Mouse (Mus musculus) hindbrain, embryonic 10.5 days (tissue): ENCODE measurements around the gene Lmf1. TPM values are rescaled to one million over a fixed set of nuclear protein-coding genes. Genes with fewer than 3 reads are reported as not detected.
A peak's percentile ranks its signal among the peaks of the same experiment; 100 is the strongest.

Source experiments
- DNase-seq: peaks from one replicate; pipeline ENCODE4 v3.0.0-alpha.2; 2017; ENCODE audit warnings: low spot score
- H3K27ac ChIP-seq: fragments of 300-500 bp; sonication (generic); 2 replicates; pipeline ENCODE4 v1.5.1; 2016; ENCODE audit warnings: mild to moderate bottlenecking, moderate library complexity
- H3K27me3 ChIP-seq: fragments of 300-500 bp; sonication (generic); 2 replicates; pipeline ENCODE4 v1.6.1; 2016; ENCODE audit warnings: mild to moderate bottlenecking; ENCODE audit not compliant: poor library complexity, insufficient read depth, severe bottlenecking
- H3K36me3 ChIP-seq: fragments of 300-500 bp; sonication (generic); 2 replicates; pipeline ENCODE4 v1.6.1; 2016; ENCODE audit warnings: mild to moderate bottlenecking, moderate library complexity
- H3K4me1 ChIP-seq: fragments of 300-500 bp; sonication (generic); replicated peaks from 2 replicates; pipeline ENCODE4 v1.6.1; 2016; ENCODE audit warnings: mild to moderate bottlenecking
- H3K4me3 ChIP-seq: fragments of 300-500 bp; sonication (generic); 2 replicates; pipeline ENCODE4 v1.5.1; 2016; ENCODE audit warnings: mild to moderate bottlenecking, moderate library complexity
- H3K9me3 ChIP-seq: fragments of 300-500 bp; sonication (generic); 2 replicates; pipeline ENCODE4 v1.6.1; 2016; ENCODE audit warnings: mild to moderate bottlenecking, moderate library complexity
- WGBS: fragments of 180-500 bp; shearing (Covaris S2); methylation state at CpG from one replicate; pipeline ENCODE4 v1.1.7; 2016; 5-methylcytosine and 5-hydroxymethylcytosine counted together
- polyA plus RNA-seq: library from polyadenylated mRNA; unstranded; fragments of >200 nt; fragmentation: Nextera tagmentation; extraction: Ambion mirVana; gene quantifications from 2 replicates; pipeline ENCODE4 v1.2.1, GENCODE M21; 2016

The Lmf1 gene
- polyA plus RNA-seq, result 27.3 and 29.4 TPM in 2 replicates

GRCm38 (mm10) chr17:25578920-25579319 is at the start of gene Lmf1:
Gene Lmf1, plus strand, starts transcription at chr17:25579085.
- Histone ChIP-seq H3K9me3 (no peaks in the 10 kb centered on the region), H3K27ac (peak within 1 kb of the TSS; percentile 95), H3K4me1 (peaks cover 64% of the 10 kb centered on the region), H3K4me3 (peak within 1 kb of the TSS; percentile 77), H3K36me3 (no peaks in the 10 kb centered on the region), H3K27me3 (peaks cover 28% of the 10 kb centered on the region)
- DNase-seq, result peak; percentile 96
- WGBS, result under 1% methylated on average over 31 of the region's 31 CpGs

GRCm38 (mm10) chr17:25530357-25531022 is 48.4 kb upstream of the Lmf1 start:
- DNase-seq, result no peak
- Histone ChIP-seq H3K27ac (peak overlapping the region; percentile 45; the same call in 1 of the 2 replicates), H3K4me1 (peaks cover 7% of the 10 kb centered on the region; the same call in 1 of the 2 replicates), H3K27me3 (0 out of 2 replicates have a peak, but pooled peaks cover 7% of the 10 kb centered on the region), H3K9me3 (no peaks in the 10 kb centered on the region), H3K4me3 (no peak overlapping the region), H3K36me3 (no peaks in the 10 kb centered on the region)
- 72% methylated on average over 8 of the region's 8 CpGs for WGBS

GRCm38 (mm10) chr17:25538945-25539875 is 39.7 kb upstream of the Lmf1 start:
- WGBS, result 37% methylated on average over 27 of the region's 27 CpGs
- H3K4me3 ChIP-seq, result peak overlapping the region; percentile 29
- H3K27ac ChIP-seq, result peak overlapping the region; percentile 83
- H3K4me1 ChIP-seq, result peaks cover 26% of the 10 kb centered on the region
- DNase-seq, result peak; percentile 38
- peaks cover 7% of the 10 kb centered on the region; the same call in 1 of the 2 replicates for H3K9me3 ChIP-seq
- H3K36me3 ChIP-seq, result no peaks in the 10 kb centered on the region
- peaks cover 6% of the 10 kb centered on the region; the same call in 1 of the 2 replicates for H3K27me3 ChIP-seq

GRCm38 (mm10) chr17:25540731-25541130 is 38.2 kb upstream of the Lmf1 start:
- 85% methylated on average over 5 of the region's 5 CpGs for WGBS
- no peak overlapping the region for H3K4me3 ChIP-seq
- H3K27me3 ChIP-seq, result peaks cover 6% of the 10 kb centered on the region; the same call in 1 of the 2 replicates
- H3K36me3 ChIP-seq, result no peaks in the 10 kb centered on the region
- H3K4me1 ChIP-seq, result peaks cover 26% of the 10 kb centered on the region
- peak overlapping the region; percentile 16; the same call in 1 of the 2 replicates for H3K27ac ChIP-seq
- DNase-seq, result no peak
- H3K9me3 ChIP-seq, result peaks cover 7% of the 10 kb centered on the region; the same call in 1 of the 2 replicates

GRCm38 (mm10) chr17:25541768-25542167 is 37.1 kb upstream of the Lmf1 start:
- no peak overlapping the region for H3K4me3 ChIP-seq
- no peak overlapping the region for H3K27ac ChIP-seq
- H3K9me3 ChIP-seq, result peaks cover 7% of the 10 kb centered on the region; the same call in 1 of the 2 replicates
- 94% methylated on average over 4 of the region's 4 CpGs for WGBS
- peaks cover 6% of the 10 kb centered on the region; the same call in 1 of the 2 replicates for H3K27me3 ChIP-seq
- peaks cover 17% of the 10 kb centered on the region for H3K4me1 ChIP-seq
- no peak for DNase-seq
- H3K36me3 ChIP-seq, result no peaks in the 10 kb centered on the region

DNA sequence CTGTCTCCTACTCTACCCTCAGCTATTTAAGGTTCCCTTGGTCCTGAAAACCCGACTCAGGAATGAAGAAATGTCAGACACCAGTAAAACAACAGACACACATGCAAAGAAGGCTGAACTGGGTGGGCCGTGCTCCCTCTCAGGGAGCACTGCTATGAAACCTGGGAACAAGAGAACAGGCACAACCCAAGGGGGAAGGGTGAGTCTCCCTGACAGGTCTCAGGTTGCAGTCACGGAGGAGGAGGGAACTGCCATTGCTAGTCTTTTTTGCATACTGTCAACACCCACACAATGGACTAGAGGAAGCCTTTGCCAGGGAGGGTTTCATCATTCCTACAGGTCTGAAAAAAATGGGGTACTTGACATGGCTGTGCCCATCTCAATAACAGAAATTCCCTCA is 31.9 kb upstream of the Lmf1 start:
- H3K9me3 ChIP-seq, result peaks cover 6% of the 10 kb centered on the region; the same call in 1 of the 2 replicates
- H3K36me3 ChIP-seq, result no peaks in the 10 kb centered on the region
- H3K4me3 ChIP-seq, result no peak overlapping the region
- WGBS, result 48% methylated on average over 3 of the region's 3 CpGs
- 0 out of 2 replicates have a peak, but pooled peaks cover 3% of the 10 kb centered on the region for H3K27me3 ChIP-seq
- no peaks in the 10 kb centered on the region for H3K4me1 ChIP-seq
- no peak overlapping the region for H3K27ac ChIP-seq
- no peak for DNase-seq

DNA sequence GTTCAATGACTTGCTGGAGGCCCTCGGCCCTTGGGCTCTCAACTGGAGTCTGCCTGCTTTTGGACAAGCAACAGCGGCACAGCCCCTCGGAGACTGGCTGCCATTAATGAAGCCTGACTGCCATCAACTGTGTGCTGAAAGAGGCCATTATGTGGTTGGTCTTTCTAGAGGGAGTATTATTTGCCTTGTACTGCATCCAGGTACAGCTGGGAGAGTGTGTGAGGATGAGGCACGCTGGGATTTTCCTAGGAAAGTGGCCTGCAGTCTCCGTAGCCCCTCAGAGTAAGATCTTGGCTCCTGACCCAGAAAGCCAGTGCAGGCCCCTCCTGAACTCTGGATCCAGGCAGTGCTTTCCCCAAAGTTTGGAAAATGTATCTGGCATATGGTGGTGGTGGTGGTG is 28.9 kb upstream of the Lmf1 start:
- Histone ChIP-seq H3K36me3 (no peaks in the 10 kb centered on the region), H3K27me3 (peaks cover 17% of the 10 kb centered on the region), H3K9me3 (no peaks in the 10 kb centered on the region), H3K4me3 (no peak overlapping the region), H3K27ac (no peak overlapping the region), H3K4me1 (peaks cover 5% of the 10 kb centered on the region)
- WGBS, result 87% methylated on average over 5 of the region's 5 CpGs
- no peak for DNase-seq

- no peak for DNase-seq
- H3K4me1 ChIP-seq, result peaks cover 18% of the 10 kb centered on the region
- no peaks in the 10 kb centered on the region for H3K36me3 ChIP-seq
- no peak overlapping the region for H3K4me3 ChIP-seq
- peaks cover 25% of the 10 kb centered on the region for H3K27me3 ChIP-seq
- no peaks in the 10 kb centered on the region for H3K9me3 ChIP-seq
- WGBS, result 88% methylated on average over 11 of the region's 11 CpGs
- H3K27ac ChIP-seq, result no peak overlapping the region
Measured at GRCm38 (mm10) chr17:25551313-25551712, 27.6 kb upstream of the Lmf1 start.

DNA sequence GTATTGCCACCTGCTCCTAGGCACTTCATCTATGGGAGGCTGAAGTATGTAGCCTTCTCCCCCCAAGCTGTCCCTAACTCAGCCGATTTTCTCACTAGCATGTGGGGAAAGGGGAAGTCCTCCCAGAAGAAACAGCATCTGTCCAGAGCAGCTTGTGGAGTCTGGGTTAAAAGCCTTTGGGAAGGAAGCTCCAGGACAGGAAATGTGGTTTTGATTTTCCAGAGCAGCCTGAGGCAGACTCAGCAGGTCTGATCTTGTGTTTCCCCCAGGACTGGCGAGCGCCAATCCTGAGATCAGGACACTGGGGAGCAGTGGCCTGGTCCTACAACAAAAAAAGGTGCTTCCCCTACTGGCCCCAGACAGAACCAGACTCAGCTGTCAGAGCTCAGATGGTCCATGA is 23.7 kb upstream of the Lmf1 start:
- Histone ChIP-seq H3K27me3 (peaks cover 40% of the 10 kb centered on the region), H3K4me1 (peaks cover 40% of the 10 kb centered on the region), H3K36me3 (no peaks in the 10 kb centered on the region), H3K4me3 (no peak overlapping the region), H3K27ac (peak overlapping the region; percentile 88), H3K9me3 (no peaks in the 10 kb centered on the region)
- peak; percentile 35 for DNase-seq
- 46% methylated on average over 3 of the region's 3 CpGs for WGBS

DNA sequence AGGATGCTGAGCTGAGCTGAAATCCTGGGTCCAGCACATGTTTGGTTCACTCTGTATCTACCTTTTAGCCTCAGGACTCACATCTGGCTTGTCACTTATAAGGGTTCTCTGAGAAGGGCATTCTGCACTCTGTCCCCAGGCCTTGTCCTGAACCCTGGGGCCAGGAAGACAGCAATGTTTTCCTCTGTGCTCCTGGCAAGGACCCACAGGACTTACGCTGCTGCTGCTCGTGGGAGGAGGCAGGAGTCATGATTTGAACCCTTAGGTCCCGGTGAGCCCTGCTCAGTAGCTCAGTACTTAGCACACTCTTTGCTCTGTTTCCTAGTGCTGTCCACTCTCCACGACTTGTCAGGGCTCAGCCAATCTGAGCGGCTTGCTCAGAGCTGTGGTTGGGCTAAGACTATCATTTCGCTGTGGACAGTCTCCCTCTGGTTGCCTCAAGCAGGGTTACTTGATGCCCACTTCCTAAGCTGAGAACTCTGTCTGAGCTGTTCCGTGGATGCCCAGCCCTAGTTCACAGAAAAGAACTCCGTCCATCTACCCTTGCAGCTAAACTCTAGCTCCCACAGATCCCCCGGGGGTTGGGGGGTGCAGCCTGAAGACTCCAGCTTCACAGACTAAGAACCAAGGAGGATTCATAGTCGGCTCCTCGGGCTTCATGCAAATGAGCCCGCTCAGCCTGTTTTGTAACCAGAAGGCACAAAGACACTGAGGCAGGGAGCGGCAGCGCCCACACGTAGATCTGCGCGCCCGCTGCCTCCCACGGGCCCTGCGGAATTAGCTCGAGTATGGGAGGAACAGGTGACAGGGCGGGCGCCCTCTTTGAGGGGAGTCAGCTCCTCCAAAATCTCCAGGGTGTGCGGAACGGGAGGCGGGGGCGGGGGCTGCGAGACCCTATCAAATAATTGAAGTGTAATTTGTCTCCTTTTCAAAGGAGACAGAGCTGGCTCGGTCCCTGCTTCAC is 22.9 kb upstream of the Lmf1 start:
- peak overlapping the region; percentile 52 for H3K4me3 ChIP-seq
- H3K4me1 ChIP-seq, result peaks cover 48% of the 10 kb centered on the region
- DNase-seq, result peak; percentile 56
- peak overlapping the region; percentile 88 for H3K27ac ChIP-seq
- peaks cover 46% of the 10 kb centered on the region for H3K27me3 ChIP-seq
- H3K9me3 ChIP-seq, result no peaks in the 10 kb centered on the region
- WGBS, result 6% methylated on average over 29 of the region's 29 CpGs
- no peaks in the 10 kb centered on the region for H3K36me3 ChIP-seq

DNA sequence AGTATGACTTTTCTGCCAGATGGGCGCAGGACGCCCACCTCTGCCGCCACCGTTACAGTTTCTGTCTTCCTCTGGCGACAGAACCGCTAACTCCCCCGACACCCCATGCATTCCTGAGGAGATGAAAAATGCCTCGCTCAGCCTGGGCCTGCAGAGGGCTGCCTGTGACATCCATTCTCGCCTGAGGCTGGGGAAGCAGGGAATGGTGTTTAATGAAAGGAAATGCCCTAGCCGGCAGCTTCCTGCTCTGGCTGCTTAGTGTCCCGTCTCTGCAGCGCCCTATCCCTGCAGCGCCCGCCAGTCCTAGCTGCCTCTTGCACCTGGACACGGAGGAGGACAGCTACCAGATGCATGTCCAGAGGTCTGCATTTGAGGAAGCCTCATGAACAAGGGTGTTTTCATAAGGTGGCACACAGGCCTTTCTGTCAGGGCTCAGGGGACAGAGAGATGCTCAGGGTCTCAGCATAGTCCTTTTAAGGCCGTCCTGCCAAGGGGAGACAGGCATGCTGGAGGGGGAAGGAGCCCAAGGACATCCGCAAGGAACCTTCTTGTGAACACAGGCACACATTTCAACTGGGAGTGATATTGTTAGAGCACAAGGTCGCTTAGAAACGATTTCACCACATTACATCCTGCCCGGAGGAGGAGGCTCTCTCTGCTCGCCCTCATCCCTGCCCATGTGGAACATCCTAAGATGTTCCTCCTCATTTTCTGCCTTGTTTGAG is 22.1 kb upstream of the Lmf1 start:
- Histone ChIP-seq H3K27ac (peak overlapping the region; percentile 88), H3K4me1 (peaks cover 56% of the 10 kb centered on the region), H3K9me3 (no peaks in the 10 kb centered on the region), H3K36me3 (no peaks in the 10 kb centered on the region), H3K4me3 (peak overlapping the region; percentile 52), H3K27me3 (peaks cover 46% of the 10 kb centered on the region)
- 12% methylated on average over 21 of the region's 21 CpGs for WGBS
- DNase-seq, result peak; percentile 64
